Mouse (Mus musculus) brain, embryonic 14.5 days (tissue): ENCODE data around the gene Cntnap2.

Experiments used
- CTCF ChIP-seq: fragments of 200-500 bp; IDR thresholded peaks from 2 replicates; pipeline ENCODE4 v1.5.1; 2012; ENCODE audit warnings: inconsistent platforms, mild to moderate bottlenecking, moderate library complexity, borderline replicate concordance; ENCODE audit not compliant: insufficient read depth, insufficient read length; ENCODE audit errors: extremely low read depth
- POLR2A ChIP-seq: fragments of 200-500 bp; IDR thresholded peaks from 2 replicates; pipeline ENCODE4 v1.6.1; 2012; ENCODE audit warnings: mild to moderate bottlenecking, inconsistent platforms, borderline replicate concordance; ENCODE audit not compliant: poor library complexity, insufficient read depth, insufficient read length, severe bottlenecking; ENCODE audit errors: extremely low read depth

DNA sequence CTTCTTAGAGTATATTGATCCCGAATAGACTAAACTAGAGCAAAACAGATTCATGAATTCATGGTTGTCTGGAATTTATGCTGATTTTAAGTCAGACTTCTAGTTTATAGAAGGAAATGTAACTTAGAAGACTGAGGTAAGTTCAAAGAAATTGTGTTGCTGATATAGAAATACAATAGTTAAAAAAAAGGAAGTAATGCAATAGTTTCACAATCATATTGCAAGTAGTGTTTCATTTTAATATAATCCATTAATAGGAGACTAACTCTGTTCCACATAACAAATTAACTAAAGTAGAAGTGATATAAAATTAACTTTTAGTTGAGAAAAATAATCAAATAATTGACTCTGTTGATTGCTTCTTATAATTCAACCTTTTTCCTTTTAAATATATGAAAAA, 169.8 kb downstream of the Cntnap2 start:
- no peak for TF ChIP-seq CTCF
- no peak for TF ChIP-seq POLR2A
